Mouse (Mus musculus): Measurements from ENCODE around the gene Ighmbp2.

GRCm38 (mm10) chr19:3326479-3327047 is 43.7 kb upstream of the Ighmbp2 start:
- TF ChIP-seq POLR2A (IDR thresholded peaks at IDR 0.05; ENCODE audit: extremely low read depth, insufficient read depth, low read length): no peak
- TF ChIP-seq CTCF (IDR thresholded peaks at IDR 0.05; ENCODE audit: extremely low read depth, insufficient read depth, low read length): no peak
